Mouse (Mus musculus) intestine, embryonic 14.5 days (tissue): Measurements from ENCODE around the gene Per3. TPM values are rescaled to one million over a fixed set of nuclear protein-coding genes. Genes with fewer than 3 reads are reported as not detected.

Experiments used
- ATAC-seq: fragments of 200-750 bp; cut with Nextera tagmentation; replicated peaks from 2 replicates; pipeline ENCODE4 v1.8.0; 2017; ENCODE audit warnings: low read depth, moderate number of reproducible peaks, moderate TSS enrichment, moderate library complexity; ENCODE audit not compliant: low FRiP score, low TSS enrichment
- DNase-seq: peaks from one replicate; pipeline ENCODE4 v3.0.0-alpha.2; 2018; ENCODE audit warnings: low spot score
- H3K27ac ChIP-seq: fragments of 300-500 bp; sonication (generic); 2 replicates; pipeline ENCODE4 v1.5.1; 2014; ENCODE audit warnings: low read depth, mild to moderate bottlenecking, control low read depth
- H3K27me3 ChIP-seq: fragments of 300-500 bp; sonication (generic); replicated peaks from 2 replicates; pipeline ENCODE4 v1.6.1; 2014; ENCODE audit warnings: low read length, control low read depth; ENCODE audit not compliant: control insufficient read depth, insufficient read depth
- H3K36me3 ChIP-seq: fragments of 300-500 bp; sonication (generic); 2 replicates; pipeline ENCODE4 v1.6.1; 2014; ENCODE audit warnings: low read length, control low read depth; ENCODE audit not compliant: control insufficient read depth, insufficient read depth
- H3K4me1 ChIP-seq: fragments of 300-500 bp; sonication (generic); replicated peaks from 2 replicates; pipeline ENCODE4 v1.6.1; 2014; ENCODE audit warnings: low read length, control low read depth, mixed read lengths; ENCODE audit not compliant: control insufficient read depth, insufficient read depth
- H3K4me2 ChIP-seq: fragments of 300-500 bp; sonication (generic); 2 replicates; pipeline ENCODE4 v1.6.1; 2014; ENCODE audit warnings: low read length
- H3K4me3 ChIP-seq: fragments of 300-500 bp; sonication (generic); 2 replicates; pipeline ENCODE4 v1.5.1; 2014; ENCODE audit warnings: low read depth, low read length, control low read depth, mixed read lengths
- H3K9ac ChIP-seq: fragments of 300-500 bp; sonication (generic); 2 replicates; pipeline ENCODE4 v1.6.1; 2014; ENCODE audit warnings: mild to moderate bottlenecking, low read length
- H3K9me3 ChIP-seq: fragments of 300-500 bp; sonication (generic); 2 replicates; pipeline ENCODE4 v1.6.1; 2016; ENCODE audit warnings: low read length, control low read depth; ENCODE audit not compliant: control insufficient read depth
- WGBS: fragments of 180-500 bp; shearing (Covaris S2); extraction: QIAGEN DNeasy Blood & Tissue Kit; methylation state at CpG from one replicate; pipeline ENCODE4 v1.1.7; 2014; 5-methylcytosine and 5-hydroxymethylcytosine counted together
- polyA plus RNA-seq: library from polyadenylated mRNA; unstranded; fragments of >200 nt; fragmentation: Nextera tagmentation; extraction: Ambion mirVana; gene quantifications from 2 replicates; pipeline ENCODE4 v1.2.1, GENCODE M21; 2014

Per3 gene
- polyA plus RNA-seq, result 6.0 and 7.0 TPM in 2 replicates

DNA sequence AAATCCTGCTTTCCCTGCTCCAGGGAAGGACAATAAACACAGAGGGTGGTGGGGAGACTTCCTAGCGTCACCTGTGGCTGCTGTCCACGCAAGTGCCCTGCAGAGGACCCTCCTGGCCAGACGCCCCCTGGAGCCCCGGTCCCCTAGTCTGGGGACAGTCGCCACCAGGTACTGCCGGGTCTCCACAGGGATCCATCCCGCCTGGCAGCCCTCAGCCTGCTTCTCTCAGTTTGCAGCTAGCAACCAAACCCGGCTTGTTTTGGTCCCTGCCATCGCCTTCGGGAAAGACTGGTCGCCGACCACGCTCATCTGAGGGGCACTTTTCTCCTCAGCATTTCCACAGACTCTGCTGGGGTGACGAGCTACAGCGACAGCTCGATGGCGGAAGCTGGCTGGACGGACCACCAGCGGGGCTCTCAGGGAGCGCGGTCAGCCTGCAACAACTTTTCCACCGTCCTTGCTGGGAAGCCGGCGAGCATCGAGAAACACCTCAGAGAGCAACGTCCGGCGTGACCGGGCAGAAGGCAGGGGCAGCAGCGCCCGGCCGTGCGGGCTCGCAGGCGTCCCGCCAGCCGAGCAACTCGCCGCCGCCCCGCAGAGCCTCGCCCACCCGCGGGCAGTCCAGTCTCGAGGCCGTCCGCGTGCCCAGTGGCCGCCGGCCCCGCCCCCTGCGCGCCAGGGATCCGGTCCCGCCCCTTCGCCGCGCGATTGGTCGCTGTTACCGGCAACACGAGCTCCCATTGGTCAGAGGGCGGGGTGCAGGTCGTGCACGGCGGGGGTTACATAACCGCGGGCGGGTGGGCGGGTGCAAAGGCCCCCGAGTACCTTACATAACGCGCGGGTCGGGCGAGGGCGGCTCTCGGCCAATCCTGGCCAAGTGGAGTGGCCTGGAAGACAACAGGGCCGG lies at the start of gene Per3:
TSS of gene Per3 (minus strand) at position 629 of the 907 bp plus-strand sequence.
- H3K36me3 ChIP-seq, result peaks cover 19% of the 10 kb centered on the region
- peak within 1 kb of the TSS; percentile 58 for H3K4me3 ChIP-seq
- H3K27ac ChIP-seq, result no peak within 1 kb of the TSS; the same call in 1 of the 2 replicates
- H3K27me3 ChIP-seq, result no peaks in the 10 kb centered on the region
- H3K9ac ChIP-seq, result peak within 1 kb of the TSS; percentile 60
- no peaks in the 10 kb centered on the region for H3K9me3 ChIP-seq
- H3K4me2 ChIP-seq, result peak within 1 kb of the TSS; percentile 98
- peaks cover 3% of the 10 kb centered on the region; the same call in 1 of the 2 replicates for H3K4me1 ChIP-seq
- WGBS, result under 1% methylated on average over 72 of the region's 79 CpGs
- DNase-seq, result peak; percentile 97
- ATAC-seq, result peak; percentile 98

DNA sequence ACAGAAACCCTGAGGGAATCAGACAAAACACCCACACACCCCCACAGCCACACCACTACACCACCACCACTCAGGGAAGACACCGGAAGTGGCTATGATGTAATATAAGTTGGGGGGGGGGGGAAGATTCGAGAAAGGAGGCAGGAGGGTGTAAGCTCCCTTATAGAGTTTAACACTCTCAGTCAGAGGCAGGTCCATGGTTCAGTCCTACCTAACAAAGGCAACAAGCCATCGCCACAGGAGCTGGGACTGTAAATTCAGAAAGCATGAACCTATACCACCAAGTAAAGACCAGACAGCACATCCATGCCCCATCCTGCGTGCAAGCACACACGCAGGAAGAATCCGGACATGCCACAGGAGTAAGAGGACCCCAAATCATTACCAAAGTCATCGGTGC lies 44.8 kb upstream of the Per3 start, which contains the start of gene Gm13090:
TSS of gene Gm13090 (plus strand) at position 301 of the 400 bp plus-strand sequence.
- Histone ChIP-seq H3K27me3 (no peaks in the 10 kb centered on the region), H3K4me1 (no peaks in the 10 kb centered on the region; the same call in 1 of the 2 replicates), H3K27ac (no peak within 1 kb of the TSS), H3K36me3 (no peaks in the 10 kb centered on the region), H3K9ac (no peak within 1 kb of the TSS), H3K4me2 (no peak within 1 kb of the TSS), H3K4me3 (no peak within 1 kb of the TSS), H3K9me3 (no peaks in the 10 kb centered on the region)
- ATAC-seq (no peak), DNase-seq (no peak)
- 87% methylated on average over 7 of the region's 7 CpGs for WGBS

DNA sequence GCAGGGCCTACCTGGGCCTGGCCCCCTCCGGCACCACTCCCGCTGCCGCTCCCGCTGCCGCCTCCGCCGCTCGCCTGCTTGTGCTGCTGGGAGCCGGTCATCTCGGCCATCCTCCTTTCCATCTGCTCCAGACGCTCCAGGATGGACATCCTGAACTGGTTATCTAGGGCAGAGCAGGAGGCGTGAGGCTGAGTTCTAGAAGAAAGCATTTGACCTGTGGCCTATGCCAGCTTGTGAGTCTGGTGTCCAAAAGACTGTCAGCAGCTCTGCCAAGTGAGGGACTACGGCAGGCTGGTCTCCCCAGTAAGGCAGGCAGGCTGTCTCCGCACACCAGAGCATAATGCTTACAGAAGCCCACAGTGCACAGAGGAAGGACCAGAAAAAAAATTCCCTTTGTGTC lies 44.4 kb upstream of the Per3 start:
- Histone ChIP-seq H3K9ac (no peak overlapping the region), H3K4me2 (no peak overlapping the region), H3K4me3 (no peak overlapping the region), H3K9me3 (no peaks in the 10 kb centered on the region), H3K36me3 (no peaks in the 10 kb centered on the region), H3K27ac (no peak overlapping the region), H3K4me1 (no peaks in the 10 kb centered on the region), H3K27me3 (no peaks in the 10 kb centered on the region)
- 91% methylated on average over 14 of the region's 14 CpGs for WGBS
- no peak for DNase-seq
- ATAC-seq, result no peak

DNA sequence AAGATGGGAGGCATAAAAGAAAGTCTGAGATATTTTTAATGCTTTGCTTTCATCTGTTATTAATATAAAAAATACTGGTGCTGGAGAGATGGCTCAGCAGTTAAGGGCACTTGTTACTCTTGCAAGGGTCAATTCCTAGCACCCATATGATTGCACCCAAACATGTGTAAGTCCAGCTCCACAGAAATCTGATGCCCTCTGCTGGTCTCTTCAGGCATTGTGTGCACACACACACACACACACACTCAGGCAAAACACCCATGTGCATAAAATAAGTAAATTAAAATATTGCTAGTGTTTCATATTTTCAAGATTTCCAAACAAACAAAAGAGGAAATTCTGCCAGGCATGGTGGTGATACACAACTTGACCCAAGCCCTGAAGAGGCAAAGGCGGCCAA lies 42.9 kb upstream of the Per3 start:
- 97% methylated on average over 1 of the region's 1 CpGs for WGBS
- DNase-seq, result no peak
- no peak overlapping the region for H3K27ac ChIP-seq

GRCm38 (mm10) chr4:151083027-151083426 lies 38.6 kb upstream of the Per3 start:
- Histone ChIP-seq H3K27ac (no peak overlapping the region), H3K9ac (no peak overlapping the region), H3K9me3 (no peaks in the 10 kb centered on the region), H3K36me3 (peaks cover 17% of the 10 kb centered on the region), H3K4me3 (no peak overlapping the region), H3K4me1 (no peaks in the 10 kb centered on the region), H3K27me3 (no peaks in the 10 kb centered on the region), H3K4me2 (no peak overlapping the region)
- WGBS, result 76% methylated on average over 5 of the region's 5 CpGs
- no peak for ATAC-seq
- DNase-seq, result no peak

More for the DNA sequence above, 42.9 kb upstream of the Per3 start:
- no peak for ATAC-seq
- no peaks in the 10 kb centered on the region for H3K27me3 ChIP-seq
- no peak overlapping the region for H3K4me2 ChIP-seq
- no peak overlapping the region for H3K4me3 ChIP-seq
- no peaks in the 10 kb centered on the region for H3K4me1 ChIP-seq
- H3K9ac ChIP-seq, result no peak overlapping the region
- H3K36me3 ChIP-seq, result no peaks in the 10 kb centered on the region
- no peaks in the 10 kb centered on the region for H3K9me3 ChIP-seq

DNA sequence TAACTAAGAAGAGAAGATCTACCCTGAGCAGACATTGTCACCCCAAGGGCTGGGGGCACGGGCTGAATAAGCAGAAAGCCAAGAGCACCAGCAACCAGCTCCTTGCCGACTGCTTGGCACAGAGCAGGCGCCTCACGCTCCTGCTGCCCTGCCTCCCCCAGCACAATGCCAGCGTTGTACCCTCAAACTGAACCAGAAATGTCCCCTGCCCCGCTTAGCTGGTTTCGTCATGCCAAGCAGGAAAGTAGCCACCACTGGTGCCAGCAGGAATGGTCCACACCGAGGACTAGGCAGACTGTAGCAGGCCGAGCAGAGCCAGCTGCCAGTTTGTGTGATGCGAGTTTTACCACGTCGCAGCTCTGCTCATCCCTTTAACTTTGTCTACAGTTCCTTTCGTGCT lies 37.5 kb upstream of the Per3 start:
- Histone ChIP-seq H3K9me3 (no peaks in the 10 kb centered on the region), H3K9ac (no peak overlapping the region), H3K4me3 (no peak overlapping the region), H3K36me3 (peaks cover 23% of the 10 kb centered on the region), H3K27me3 (no peaks in the 10 kb centered on the region), H3K4me1 (no peaks in the 10 kb centered on the region), H3K4me2 (no peak overlapping the region), H3K27ac (no peak overlapping the region)
- DNase-seq, result no peak
- WGBS, result 94% methylated on average over 13 of the region's 13 CpGs
- no peak for ATAC-seq

DNA sequence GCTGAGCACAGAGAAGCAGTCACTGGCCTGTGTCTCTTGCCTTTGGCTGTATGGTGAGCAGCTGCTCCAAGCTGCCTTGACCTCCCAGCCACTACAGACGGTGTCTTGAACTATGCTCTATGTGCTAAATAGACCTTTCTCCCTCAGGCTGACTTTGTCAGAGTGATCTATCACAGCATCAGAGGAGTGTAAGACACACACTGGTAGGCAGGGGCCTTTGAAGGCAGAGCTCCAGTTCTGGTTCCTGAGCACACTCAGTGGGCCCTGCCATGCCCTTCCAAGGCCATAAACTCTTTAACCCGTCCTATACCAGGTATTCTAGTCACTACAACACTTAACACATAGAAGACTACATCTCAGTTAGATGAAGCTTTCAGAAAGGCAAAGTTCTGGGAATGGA lies 36.9 kb upstream of the Per3 start:
- ATAC-seq (no peak), DNase-seq (no peak)
- Histone ChIP-seq H3K4me3 (no peak overlapping the region), H3K9me3 (no peaks in the 10 kb centered on the region), H3K27ac (no peak overlapping the region), H3K36me3 (peaks cover 23% of the 10 kb centered on the region), H3K4me2 (no peak overlapping the region), H3K9ac (no peak overlapping the region), H3K27me3 (no peaks in the 10 kb centered on the region), H3K4me1 (no peaks in the 10 kb centered on the region)
- 64% methylated on average over 2 of the region's 2 CpGs for WGBS

DNA sequence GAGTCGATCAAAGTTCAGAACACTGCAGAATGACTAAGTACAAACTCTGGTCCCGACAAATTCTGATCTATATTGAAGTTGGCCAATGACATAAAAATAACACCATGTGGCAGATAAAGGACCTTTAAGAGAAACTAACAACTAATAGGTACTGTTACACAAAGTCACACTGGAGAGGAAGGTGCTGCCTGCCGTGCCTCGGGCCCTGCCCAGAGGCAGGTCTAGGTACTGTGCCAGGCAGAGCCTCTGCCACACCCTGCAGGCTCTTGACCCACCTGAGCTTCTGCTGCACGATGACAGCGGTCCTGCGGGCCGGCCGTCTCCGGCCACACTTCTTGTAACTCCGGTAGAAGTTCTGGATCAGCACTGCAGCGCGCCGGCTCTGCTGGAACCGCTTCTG lies 30.4 kb upstream of the Per3 start:
- no peak for DNase-seq
- Histone ChIP-seq H3K9me3 (no peaks in the 10 kb centered on the region), H3K27ac (no peak overlapping the region), H3K4me1 (no peaks in the 10 kb centered on the region), H3K4me3 (no peak overlapping the region), H3K9ac (no peak overlapping the region), H3K36me3 (peaks cover 29% of the 10 kb centered on the region), H3K27me3 (no peaks in the 10 kb centered on the region), H3K4me2 (no peak overlapping the region)
- WGBS, result 92% methylated on average over 15 of the region's 15 CpGs
- no peak for ATAC-seq
